Mouse (Mus musculus) cortical plate, adult 2 months (tissue): ENCODE data around the gene Cpsf6. TPM values are rescaled to one million over a fixed set of nuclear protein-coding genes. Genes with fewer than 3 reads are reported as not detected.
A peak's percentile ranks its signal among the peaks of the same experiment; 100 is the strongest.
"Not testable (repeated sequence)": the region's sequence is repeated elsewhere in the genome, so short reads cannot be mapped to it uniquely, and the experiment has no call there.

Experiments used
- H3K27ac ChIP-seq: fragments of 200-500 bp; 2 replicates; pipeline ENCODE4 v1.5.1; 2012; ENCODE audit warnings: low read length, control low read depth, inconsistent platforms; ENCODE audit not compliant: insufficient read depth
- H3K4me1 ChIP-seq: fragments of 200-500 bp; 2 replicates; pipeline ENCODE4 v1.6.1; 2011; ENCODE audit warnings: low read length; ENCODE audit not compliant: control insufficient read depth, insufficient read depth
- H3K4me3 ChIP-seq: fragments of 200-500 bp; 2 replicates; pipeline ENCODE4 v1.5.1; 2011; ENCODE audit warnings: mild to moderate bottlenecking, low read length, control low read depth; ENCODE audit not compliant: insufficient read depth
- CTCF ChIP-seq: fragments of 200-500 bp; IDR thresholded peaks from 2 replicates; pipeline ENCODE4 v1.5.1; 2011; ENCODE audit warnings: mild to moderate bottlenecking, control low read depth, low read length; ENCODE audit not compliant: insufficient read depth; ENCODE audit errors: extremely low read depth
- POLR2A ChIP-seq: fragments of 200-500 bp; IDR thresholded peaks from 2 replicates; pipeline ENCODE4 v1.6.1; 2011; ENCODE audit warnings: mild to moderate bottlenecking, low read length, control low read depth; ENCODE audit not compliant: insufficient read depth; ENCODE audit errors: extremely low read depth
- polyA plus RNA-seq: library from polyadenylated mRNA; depleted of rRNA; stranded (reverse); fragments of >200 nt; gene quantifications from 2 replicates; pipeline ENCODE4 v1.2.3, GENCODE M21; 2012

Cpsf6 gene
- polyA plus RNA-seq, 1 experiment: 61.3 TPM

DNA sequence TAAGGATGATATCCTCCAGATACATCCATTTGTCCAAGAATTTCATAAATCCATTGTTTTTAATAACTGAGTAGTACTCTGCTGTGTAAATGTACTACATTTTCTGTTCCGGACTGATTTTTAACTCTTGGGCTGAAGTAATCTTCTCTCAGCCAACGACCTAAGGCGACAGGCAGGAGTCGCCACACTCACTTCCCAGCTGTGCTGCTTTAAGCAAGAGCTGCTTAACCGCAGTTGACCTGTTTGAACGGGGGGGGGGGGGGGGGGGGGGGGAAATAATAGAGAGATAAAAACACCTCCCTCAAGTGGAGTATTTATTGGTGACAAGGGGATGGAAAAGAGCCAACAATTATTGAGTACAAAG, 13.0 kb upstream of the Cpsf6 start:
- H3K4me1 ChIP-seq: peaks cover 1% of the 10 kb centered on the region; the same call in 1 of the 2 replicates
- H3K27ac ChIP-seq: no peak overlapping the region
- no peak for TF ChIP-seq POLR2A
- no peak for TF ChIP-seq CTCF
- H3K4me3 ChIP-seq: peak overlapping the region; percentile 31; the same call in 1 of the 2 replicates

DNA sequence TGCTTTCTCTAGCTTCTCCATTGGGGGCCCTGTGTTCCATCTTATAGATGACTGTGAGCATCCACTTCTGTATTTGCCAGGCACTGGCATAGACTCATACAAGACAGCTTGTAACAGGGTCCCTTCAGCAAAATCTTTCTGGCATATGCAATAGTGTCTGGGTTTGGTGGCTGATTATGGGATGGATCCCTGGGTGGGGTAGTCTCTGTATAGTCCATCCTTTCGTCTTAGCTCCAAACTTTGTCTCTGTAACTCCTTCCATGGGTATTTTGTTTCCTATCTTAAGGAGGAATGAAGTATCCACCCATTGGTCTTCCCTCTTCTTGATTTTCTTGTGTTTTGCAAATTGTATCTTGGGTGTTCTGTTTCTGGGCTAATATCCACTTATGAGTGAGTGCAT, 12.6 kb upstream of the Cpsf6 start:
- not testable (repeated sequence) for H3K4me3 ChIP-seq, H3K4me1 ChIP-seq, H3K27ac ChIP-seq

DNA sequence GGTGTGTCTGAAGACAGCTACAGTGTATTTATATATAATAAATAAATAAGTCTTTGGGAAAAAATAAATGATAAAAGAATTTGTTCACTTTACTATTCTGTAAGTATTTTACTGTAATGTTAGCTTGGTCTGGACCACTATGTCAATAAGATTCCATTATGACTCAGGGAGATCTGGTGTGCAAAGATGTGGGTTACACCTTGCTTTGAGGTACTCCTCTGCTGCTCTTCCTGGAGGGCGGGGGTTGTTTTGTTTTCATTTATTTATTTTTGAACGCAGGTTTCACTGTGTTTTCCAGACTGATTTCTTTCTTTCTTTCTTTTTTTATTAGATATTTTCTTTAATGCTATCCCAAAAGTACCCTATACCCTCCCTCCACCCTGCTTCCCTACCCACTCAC, 12.0 kb upstream of the Cpsf6 start:
- Histone ChIP-seq H3K27ac (no peak overlapping the region), H3K4me3 (no peak overlapping the region), H3K4me1 (peaks cover 1% of the 10 kb centered on the region; the same call in 1 of the 2 replicates)
- TF ChIP-seq POLR2A (no peak), CTCF (no peak)

DNA sequence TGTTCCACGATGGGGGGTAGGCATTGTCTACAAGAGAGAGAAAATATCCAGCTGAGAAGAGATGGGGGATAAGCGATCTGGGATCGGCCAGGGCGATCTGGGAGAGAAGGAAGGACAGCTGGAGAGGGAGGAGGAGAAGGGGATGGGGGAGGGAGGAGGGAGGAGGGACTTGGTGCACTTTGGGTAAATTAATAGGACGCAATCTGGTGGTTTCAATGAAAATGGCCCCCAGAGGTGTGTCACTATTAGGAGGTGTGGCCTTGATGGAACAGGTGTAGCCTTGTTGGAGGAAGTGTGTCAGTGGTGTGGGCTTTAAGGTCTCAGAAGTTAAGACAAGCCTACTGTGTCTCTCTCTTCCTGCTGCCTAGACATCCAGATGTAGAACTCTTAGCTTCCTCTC, 11.2 kb upstream of the Cpsf6 start:
- Histone ChIP-seq H3K4me3 (no peak overlapping the region), H3K27ac (no peak overlapping the region), H3K4me1 (peaks cover 1% of the 10 kb centered on the region; the same call in 1 of the 2 replicates)
- TF ChIP-seq POLR2A (no peak), CTCF (no peak)

DNA sequence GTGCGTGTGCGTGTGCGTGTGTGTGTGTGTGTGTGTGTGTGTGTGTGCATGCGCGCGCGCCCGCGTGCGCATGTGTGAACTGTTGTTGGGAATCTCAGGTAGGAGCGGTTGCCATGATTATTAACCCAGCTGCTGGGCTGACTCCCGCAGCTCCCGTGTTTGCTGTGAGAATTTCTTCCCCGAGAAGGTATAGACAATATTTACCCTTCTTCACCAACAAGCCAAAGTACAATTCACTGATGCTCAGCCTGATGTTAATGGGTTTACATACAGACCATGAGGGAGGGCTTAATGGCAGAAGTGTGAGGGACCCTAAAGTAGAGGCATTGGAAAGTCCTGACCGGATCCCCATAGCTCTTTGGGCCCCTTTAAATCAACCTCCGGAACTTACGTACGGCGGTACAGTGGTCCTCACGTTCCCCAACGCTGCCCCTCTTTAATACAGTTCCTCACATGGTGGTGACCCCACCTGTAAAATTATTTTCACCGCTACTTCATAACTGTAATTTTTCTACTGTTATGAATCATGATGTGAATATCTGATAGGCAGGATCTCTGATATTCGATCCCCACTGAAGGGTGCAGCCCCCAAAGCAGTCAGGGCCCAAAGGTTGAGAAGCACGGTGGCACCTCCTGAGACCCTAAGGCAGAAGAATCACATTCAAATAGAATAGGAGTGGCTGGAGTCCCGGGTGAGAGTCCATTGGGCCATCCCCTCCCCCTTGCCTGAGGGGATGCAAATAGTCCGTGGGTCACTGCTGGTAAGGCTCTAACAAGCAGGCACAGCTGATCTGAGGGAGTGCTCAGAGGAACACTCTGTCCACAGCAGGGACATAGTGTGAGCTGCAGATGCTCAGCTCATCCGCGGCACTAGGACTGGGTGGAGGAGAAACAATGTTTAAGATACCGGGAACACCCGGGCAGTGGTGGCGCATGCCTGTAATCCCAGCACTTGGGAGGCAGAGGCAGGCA, 10.4 kb upstream of the Cpsf6 start:
- Histone ChIP-seq H3K27ac (no peak overlapping the region), H3K4me1 (peaks cover 1% of the 10 kb centered on the region; the same call in 1 of the 2 replicates), H3K4me3 (no peak overlapping the region)
- TF ChIP-seq CTCF: no peak
- no peak for TF ChIP-seq POLR2A

DNA sequence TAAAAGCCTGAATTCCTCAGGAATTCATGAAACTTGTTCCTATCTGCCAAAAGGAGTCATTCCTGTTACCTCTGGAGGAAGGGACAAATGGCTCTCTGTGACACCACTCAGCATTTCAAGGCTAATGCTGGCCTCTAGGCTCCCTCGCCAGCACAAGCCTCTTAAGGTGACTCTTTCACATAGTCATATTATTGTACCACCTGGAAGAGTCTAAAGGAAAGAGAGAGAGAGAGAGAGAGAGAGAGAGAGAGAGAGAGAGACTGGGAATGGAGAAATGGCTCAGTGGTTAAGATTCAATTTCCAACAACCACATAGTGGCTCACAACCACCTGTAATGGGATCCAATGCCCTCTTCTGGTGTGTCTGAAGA, 9.5 kb upstream of the Cpsf6 start:
- Histone ChIP-seq H3K27ac (no peak overlapping the region), H3K4me3 (no peak overlapping the region), H3K4me1 (peaks cover 1% of the 10 kb centered on the region; the same call in 1 of the 2 replicates)
- no peak for TF ChIP-seq CTCF
- no peak for TF ChIP-seq POLR2A

DNA sequence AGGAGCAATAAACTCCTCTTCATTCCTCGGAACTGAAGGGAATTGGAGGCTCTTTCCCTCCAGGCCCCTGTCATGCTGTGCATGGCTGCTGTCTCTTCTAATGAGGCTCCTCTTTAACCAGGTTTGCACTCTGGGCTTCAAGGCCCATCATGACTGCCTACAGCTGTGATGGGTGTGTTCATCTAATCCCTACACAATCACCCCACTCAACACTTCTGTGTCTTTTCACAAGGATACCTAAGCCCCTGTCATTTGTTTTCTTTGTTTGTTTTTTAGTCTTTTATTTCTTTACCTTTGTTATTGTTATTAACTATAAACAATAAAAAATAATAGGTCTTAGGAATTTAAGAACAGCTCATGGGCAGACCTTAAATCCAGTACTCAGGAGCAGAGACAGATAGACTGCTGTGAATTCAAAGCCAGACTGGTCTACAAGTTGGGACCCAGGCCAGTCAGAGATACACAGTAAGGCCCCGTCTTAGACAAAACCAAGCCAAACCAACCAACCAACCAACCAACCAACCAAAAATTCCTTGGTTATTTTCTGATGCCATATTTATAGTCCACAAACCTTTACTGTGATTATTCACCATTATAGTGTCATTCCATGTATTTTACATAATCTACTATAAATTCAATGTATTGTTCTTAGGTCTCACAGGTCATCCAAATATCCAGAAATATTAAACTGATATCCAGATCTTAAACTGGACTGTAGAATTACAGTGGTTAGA, 9.0 kb upstream of the Cpsf6 start:
- Histone ChIP-seq H3K4me3 (no peak overlapping the region), H3K27ac (no peak overlapping the region)
- TF ChIP-seq POLR2A (no peak), CTCF (no peak)

DNA sequence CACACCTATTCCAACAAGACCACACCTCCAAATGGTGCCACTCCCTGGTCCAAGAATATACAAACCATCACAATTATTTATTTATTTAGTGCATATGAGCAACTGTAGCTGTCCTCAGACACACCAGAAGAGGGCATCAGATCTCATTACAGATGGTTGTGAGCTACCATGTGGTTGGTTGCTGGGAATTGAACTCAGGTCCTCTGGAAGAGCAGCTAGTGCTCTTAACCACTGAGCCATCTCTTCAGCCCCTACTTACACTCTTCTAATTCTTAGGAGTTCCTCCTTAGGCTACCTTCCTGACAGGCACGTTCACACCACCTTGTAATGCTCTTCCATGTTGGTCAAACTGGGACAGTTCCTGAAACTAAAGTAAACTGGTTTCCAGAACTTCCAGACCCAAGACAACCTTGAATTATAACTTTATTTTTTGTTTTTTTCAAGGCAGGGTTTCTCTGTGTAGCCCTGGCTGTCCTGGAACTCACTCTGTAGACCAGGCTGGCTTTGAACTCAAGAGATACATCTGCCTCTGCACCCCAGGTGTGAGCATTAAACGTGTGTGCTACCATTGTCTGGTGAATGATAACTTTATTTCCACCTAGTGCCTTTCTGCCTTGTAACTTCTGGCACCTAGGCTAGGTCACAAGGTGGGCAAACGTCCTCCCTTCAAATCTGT, 8.3 kb upstream of the Cpsf6 start:
- H3K4me1 ChIP-seq, H3K27ac ChIP-seq, H3K4me3 ChIP-seq: not testable (repeated sequence)

More for the DNA sequence above, 9.0 kb upstream of the Cpsf6 start:
- peaks cover 1% of the 10 kb centered on the region; the same call in 1 of the 2 replicates for H3K4me1 ChIP-seq

DNA sequence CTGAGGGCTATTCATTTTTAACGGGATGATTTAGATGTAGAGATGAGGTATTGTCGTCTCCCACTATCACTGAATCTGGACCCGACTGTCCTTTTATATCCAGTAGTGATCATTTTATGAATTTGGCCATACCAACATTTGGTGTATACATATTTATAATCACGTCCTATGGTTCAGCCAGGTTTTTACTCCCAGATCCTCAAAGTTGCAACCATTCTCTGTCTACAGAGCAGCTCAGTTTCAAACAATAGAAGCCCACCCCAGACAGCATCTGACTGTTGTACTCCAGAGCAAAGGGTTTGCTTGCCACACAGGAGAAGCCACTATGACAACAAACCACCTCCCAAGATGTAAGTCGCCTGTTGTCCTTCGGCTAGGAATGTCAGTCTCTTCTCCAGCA, 7.2 kb upstream of the Cpsf6 start:
- TF ChIP-seq CTCF (no peak), POLR2A (no peak)

More for the DNA sequence above, 7.2 kb upstream of the Cpsf6 start:
- Histone ChIP-seq H3K4me1 (no peaks in the 10 kb centered on the region), H3K4me3 (no peak overlapping the region), H3K27ac (no peak overlapping the region)
